Mouse (Mus musculus): ENCODE data around the gene Ddx31. TPM values are rescaled to one million over a fixed set of nuclear protein-coding genes. Genes with fewer than 3 reads are reported as not detected.

Ddx31 gene
- polyA plus RNA-seq, 1 experiment from 2014 or later: 13.5 TPM

GRCm38 (mm10) chr2:28852594-28852993 lies 12.4 kb downstream of the Ddx31 start:
- no peak for DNase-seq (ENCODE audit: low spot score)
- WGBS: 92% methylated on average over 3 of the region's 3 CpGs
- H3K36me3 ChIP-seq (ENCODE audit: control insufficient read depth, insufficient read depth, low read length): peaks cover 57% of the 10 kb centered on the region

GRCm38 (mm10) chr2:28855773-28856172 lies 15.6 kb downstream of the Ddx31 start:
- Histone ChIP-seq H3K9ac (ENCODE audit: low read length) (no peak overlapping the region), H3K36me3 (ENCODE audit: control insufficient read depth, insufficient read depth, low read length) (peaks cover 53% of the 10 kb centered on the region), H3K4me3 (ENCODE audit: low read depth, low read length) (no peak overlapping the region), H3K4me1 (ENCODE audit: control insufficient read depth, insufficient read depth, low read length) (no peaks in the 10 kb centered on the region), H3K27ac (ENCODE audit: low read depth, low read length) (no peak overlapping the region), H3K4me2 (ENCODE audit: low read length) (no peak overlapping the region), H3K27me3 (replicated peaks; ENCODE audit: control insufficient read depth, insufficient read depth, low read length) (no peaks in the 10 kb centered on the region), H3K9me3 (replicated peaks; ENCODE audit: control insufficient read depth, low read length) (no peaks in the 10 kb centered on the region)
- 97% methylated on average over 2 of the region's 2 CpGs for WGBS
- DNase-seq (ENCODE audit: low spot score): no peak
- ATAC-seq: no peak

More at GRCm38 (mm10) chr2:28852594-28852993, 12.4 kb downstream of the Ddx31 start:
- no peak overlapping the region for H3K4me3 ChIP-seq (ENCODE audit: low read depth, low read length)
- H3K4me1 ChIP-seq (ENCODE audit: control insufficient read depth, insufficient read depth, low read length): no peaks in the 10 kb centered on the region
- no peak overlapping the region for H3K4me2 ChIP-seq (ENCODE audit: low read length)
- H3K27me3 ChIP-seq (replicated peaks; ENCODE audit: control insufficient read depth, insufficient read depth, low read length): no peaks in the 10 kb centered on the region
- H3K9me3 ChIP-seq (replicated peaks; ENCODE audit: control insufficient read depth, low read length): no peaks in the 10 kb centered on the region
- no peak overlapping the region for H3K9ac ChIP-seq (ENCODE audit: low read length)
- H3K27ac ChIP-seq (ENCODE audit: low read depth, low read length): no peak overlapping the region
- no peak for ATAC-seq

- no peak overlapping the region for H3K27ac ChIP-seq (ENCODE audit: low read depth, low read length)
- H3K4me3 ChIP-seq (ENCODE audit: low read depth, low read length): no peak overlapping the region
- ATAC-seq: no peak
- H3K9me3 ChIP-seq (replicated peaks; ENCODE audit: control insufficient read depth, low read length): no peaks in the 10 kb centered on the region
- H3K9ac ChIP-seq (ENCODE audit: low read length): no peak overlapping the region
- H3K27me3 ChIP-seq (replicated peaks; ENCODE audit: control insufficient read depth, insufficient read depth, low read length): no peaks in the 10 kb centered on the region
- WGBS: 97% methylated on average over 4 of the region's 4 CpGs
- H3K36me3 ChIP-seq (ENCODE audit: control insufficient read depth, insufficient read depth, low read length): peaks cover 72% of the 10 kb centered on the region
- H3K4me1 ChIP-seq (ENCODE audit: control insufficient read depth, insufficient read depth, low read length): no peaks in the 10 kb centered on the region
- no peak for DNase-seq (ENCODE audit: low spot score)
- H3K4me2 ChIP-seq (ENCODE audit: low read length): no peak overlapping the region
Observed at GRCm38 (mm10) chr2:28859303-28859702, 19.1 kb downstream of the Ddx31 start.

- ATAC-seq (peak; percentile 68), DNase-seq (ENCODE audit: low spot score) (peak; percentile 72)
- no peak overlapping the region for H3K4me2 ChIP-seq (ENCODE audit: low read length)
- H3K27ac ChIP-seq (ENCODE audit: low read depth, low read length): no peak overlapping the region
- no peak overlapping the region for H3K9ac ChIP-seq (ENCODE audit: low read length)
- WGBS: 62% methylated on average over 8 of the region's 8 CpGs
- H3K36me3 ChIP-seq (ENCODE audit: control insufficient read depth, insufficient read depth, low read length): peaks cover 79% of the 10 kb centered on the region
- H3K27me3 ChIP-seq (replicated peaks; ENCODE audit: control insufficient read depth, insufficient read depth, low read length): no peaks in the 10 kb centered on the region
- H3K4me3 ChIP-seq (ENCODE audit: low read depth, low read length): no peak overlapping the region
- H3K4me1 ChIP-seq (ENCODE audit: control insufficient read depth, insufficient read depth, low read length): no peaks in the 10 kb centered on the region
- no peaks in the 10 kb centered on the region for H3K9me3 ChIP-seq (replicated peaks; ENCODE audit: control insufficient read depth, low read length)
Observed at GRCm38 (mm10) chr2:28860678-28861423, 20.6 kb downstream of the Ddx31 start.

DNA sequence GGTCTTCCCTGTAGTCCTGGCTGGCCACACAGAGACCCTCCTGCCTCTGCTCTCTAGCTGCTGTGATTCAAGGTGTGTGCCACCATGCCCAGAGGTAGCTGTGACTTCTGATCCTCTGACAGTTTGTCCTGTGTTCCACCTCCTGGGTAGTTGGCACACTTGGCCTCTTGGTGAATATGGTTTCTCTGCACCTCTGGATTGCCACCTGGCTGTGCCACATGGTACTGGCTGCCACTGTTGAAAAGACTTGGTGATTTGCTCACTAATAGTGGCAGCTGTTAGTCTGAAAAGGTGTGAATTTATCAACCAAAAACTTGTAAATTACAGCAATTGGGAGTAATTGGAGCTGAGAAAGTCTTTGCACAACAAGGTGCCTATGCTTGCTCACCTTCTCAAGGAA lies 23.7 kb downstream of the Ddx31 start:
- H3K9me3 ChIP-seq (replicated peaks; ENCODE audit: control insufficient read depth, low read length): no peaks in the 10 kb centered on the region
- H3K4me1 ChIP-seq (ENCODE audit: control insufficient read depth, insufficient read depth, low read length): peaks cover 4% of the 10 kb centered on the region; the same call in 1 of the 2 replicates
- ATAC-seq (no peak), DNase-seq (ENCODE audit: low spot score) (peak; percentile 41)
- H3K27ac ChIP-seq (ENCODE audit: low read depth, low read length): no peak overlapping the region
- H3K27me3 ChIP-seq (replicated peaks; ENCODE audit: control insufficient read depth, insufficient read depth, low read length): no peaks in the 10 kb centered on the region
- peaks cover 69% of the 10 kb centered on the region for H3K36me3 ChIP-seq (ENCODE audit: control insufficient read depth, insufficient read depth, low read length)
- no peak overlapping the region for H3K9ac ChIP-seq (ENCODE audit: low read length)
- H3K4me3 ChIP-seq (ENCODE audit: low read depth, low read length): no peak overlapping the region
- no peak overlapping the region for H3K4me2 ChIP-seq (ENCODE audit: low read length)

DNA sequence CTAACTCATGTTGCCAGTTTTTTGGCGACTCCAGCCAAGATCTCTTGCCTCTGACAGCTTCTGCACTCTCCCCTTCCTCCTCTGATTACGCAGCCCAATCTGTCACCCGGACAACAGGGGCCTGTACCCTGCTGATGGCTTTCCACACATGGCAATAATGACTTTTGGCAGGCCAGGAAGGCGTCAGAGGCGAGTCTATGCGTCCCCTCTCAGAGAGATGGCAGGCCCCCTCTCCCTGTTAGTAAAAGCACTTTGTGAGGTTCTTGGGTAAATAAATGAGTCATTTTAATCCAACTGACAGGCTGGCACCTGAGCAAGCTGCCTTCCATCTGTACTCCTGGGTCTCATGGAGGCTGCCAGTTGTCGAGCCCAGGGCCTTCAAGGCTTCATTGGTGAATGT lies 27.3 kb downstream of the Ddx31 start:
- Histone ChIP-seq H3K4me3 (ENCODE audit: low read depth, low read length) (no peak overlapping the region), H3K9me3 (replicated peaks; ENCODE audit: control insufficient read depth, low read length) (no peaks in the 10 kb centered on the region), H3K27me3 (replicated peaks; ENCODE audit: control insufficient read depth, insufficient read depth, low read length) (no peaks in the 10 kb centered on the region), H3K4me2 (ENCODE audit: low read length) (no peak overlapping the region), H3K36me3 (ENCODE audit: control insufficient read depth, insufficient read depth, low read length) (peaks cover 37% of the 10 kb centered on the region), H3K9ac (ENCODE audit: low read length) (no peak overlapping the region), H3K4me1 (ENCODE audit: control insufficient read depth, insufficient read depth, low read length) (peaks cover 4% of the 10 kb centered on the region; the same call in 1 of the 2 replicates), H3K27ac (ENCODE audit: low read depth, low read length) (0 out of 2 replicates have a peak overlapping the region, but pooled peaks have one; percentile 17)
- ATAC-seq: peak; percentile 62; the same call in 1 of the 2 replicates
- WGBS: 72% methylated on average over 7 of the region's 7 CpGs
- DNase-seq (ENCODE audit: low spot score): peak; percentile 78

DNA sequence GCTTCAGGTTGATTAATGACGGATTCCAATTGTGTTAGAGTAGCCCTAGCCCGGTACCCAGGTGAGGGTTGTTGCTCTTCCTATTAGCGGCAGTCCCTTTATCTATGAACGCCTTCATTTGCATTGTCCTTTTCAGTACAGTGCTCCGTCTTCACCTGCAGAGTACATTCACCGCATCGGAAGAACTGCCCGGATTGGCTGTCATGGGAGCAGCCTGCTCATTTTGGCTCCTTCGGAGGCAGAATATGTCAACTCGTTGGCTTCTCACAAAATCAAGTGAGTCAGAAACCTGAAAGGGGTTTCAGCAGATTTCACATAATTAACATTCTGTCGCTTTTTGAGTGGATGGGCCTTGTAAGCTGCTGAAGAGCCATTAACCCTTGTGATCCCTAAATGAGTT lies 35.3 kb downstream of the Ddx31 start:
- Histone ChIP-seq H3K4me2 (ENCODE audit: low read length) (no peak overlapping the region), H3K36me3 (ENCODE audit: control insufficient read depth, insufficient read depth, low read length) (peaks cover 45% of the 10 kb centered on the region), H3K9me3 (replicated peaks; ENCODE audit: control insufficient read depth, low read length) (no peaks in the 10 kb centered on the region), H3K4me1 (ENCODE audit: control insufficient read depth, insufficient read depth, low read length) (no peaks in the 10 kb centered on the region), H3K4me3 (ENCODE audit: low read depth, low read length) (no peak overlapping the region), H3K9ac (ENCODE audit: low read length) (no peak overlapping the region), H3K27me3 (replicated peaks; ENCODE audit: control insufficient read depth, insufficient read depth, low read length) (no peaks in the 10 kb centered on the region), H3K27ac (ENCODE audit: low read depth, low read length) (no peak overlapping the region)
- no peak for DNase-seq (ENCODE audit: low spot score)
- WGBS: 76% methylated on average over 11 of the region's 11 CpGs
- no peak for ATAC-seq

DNA sequence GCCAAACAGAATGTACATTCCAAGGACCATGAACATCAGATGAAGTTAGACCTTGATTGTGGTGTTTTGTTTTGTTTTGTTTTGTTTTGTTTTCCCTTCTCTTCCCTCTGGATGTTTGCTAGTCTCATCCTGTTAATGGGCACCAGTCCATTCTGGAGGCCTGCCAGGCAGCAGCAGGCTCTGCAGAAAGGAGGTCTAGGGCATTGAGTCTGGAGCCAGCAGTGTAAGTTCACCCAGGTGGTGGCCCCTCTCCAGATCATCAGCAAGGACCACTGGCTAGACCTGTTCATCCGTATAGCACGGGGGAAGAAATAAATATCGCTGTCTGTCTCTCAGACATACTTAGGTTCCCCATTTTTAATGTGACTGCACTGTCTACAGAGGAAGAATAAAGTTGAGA lies 41.1 kb downstream of the Ddx31 start:
- H3K4me2 ChIP-seq (ENCODE audit: low read length): no peak overlapping the region
- H3K9me3 ChIP-seq (replicated peaks; ENCODE audit: control insufficient read depth, low read length): no peaks in the 10 kb centered on the region
- ATAC-seq (no peak), DNase-seq (ENCODE audit: low spot score) (peak; percentile 18)
- no peaks in the 10 kb centered on the region for H3K4me1 ChIP-seq (ENCODE audit: control insufficient read depth, insufficient read depth, low read length)
- H3K36me3 ChIP-seq (ENCODE audit: control insufficient read depth, insufficient read depth, low read length): peaks cover 42% of the 10 kb centered on the region
- H3K27ac ChIP-seq (ENCODE audit: low read depth, low read length): no peak overlapping the region
- H3K27me3 ChIP-seq (replicated peaks; ENCODE audit: control insufficient read depth, insufficient read depth, low read length): no peaks in the 10 kb centered on the region
- 84% methylated on average over 3 of the region's 3 CpGs for WGBS
- no peak overlapping the region for H3K4me3 ChIP-seq (ENCODE audit: low read depth, low read length)
- no peak overlapping the region for H3K9ac ChIP-seq (ENCODE audit: low read length)

- Histone ChIP-seq H3K36me3 (ENCODE audit: control insufficient read depth, insufficient read depth, low read length) (peaks cover 38% of the 10 kb centered on the region), H3K4me2 (ENCODE audit: low read length) (no peak overlapping the region), H3K4me3 (ENCODE audit: low read depth, low read length) (no peak overlapping the region), H3K9me3 (replicated peaks; ENCODE audit: control insufficient read depth, low read length) (no peaks in the 10 kb centered on the region), H3K4me1 (ENCODE audit: control insufficient read depth, insufficient read depth, low read length) (no peaks in the 10 kb centered on the region), H3K27ac (ENCODE audit: low read depth, low read length) (no peak overlapping the region), H3K27me3 (replicated peaks; ENCODE audit: control insufficient read depth, insufficient read depth, low read length) (no peaks in the 10 kb centered on the region), H3K9ac (ENCODE audit: low read length) (no peak overlapping the region)
- DNase-seq (ENCODE audit: low spot score) (no peak), ATAC-seq (no peak)
- WGBS: 84% methylated on average over 3 of the region's 3 CpGs
Observed at GRCm38 (mm10) chr2:28882047-28882446, 41.8 kb downstream of the Ddx31 start.
